Mouse (Mus musculus) embryonic facial prominence, embryonic 11.5 days (tissue): ENCODE results near the gene Grb7. TPM values are rescaled to one million over a fixed set of nuclear protein-coding genes. Genes with fewer than 3 reads are reported as not detected.

Experiments used
- ATAC-seq: fragments of 200-750 bp; cut with Nextera tagmentation; replicated peaks from 2 replicates; pipeline ENCODE4 v1.8.0; 2017; ENCODE audit warnings: low read depth; ENCODE audit not compliant: insufficient number of reproducible peaks, low FRiP score, low TSS enrichment
- DNase-seq: peaks from one replicate; pipeline ENCODE4 v3.0.0-alpha.2; 2015; ENCODE audit warnings: low spot score
- H3K27ac ChIP-seq: fragments of 300-500 bp; sonication (generic); replicated peaks from 2 replicates; pipeline ENCODE4 v1.5.1; 2014; ENCODE audit warnings: mild to moderate bottlenecking, low read depth, low read length, control low read depth
- H3K27me3 ChIP-seq: fragments of 300-500 bp; sonication (generic); 2 replicates; pipeline ENCODE4 v1.6.1; 2014; ENCODE audit warnings: mild to moderate bottlenecking, low read length, moderate library complexity, mixed read lengths; ENCODE audit not compliant: control insufficient read depth, insufficient read depth
- H3K36me3 ChIP-seq: fragments of 300-500 bp; sonication (generic); replicated peaks from 2 replicates; pipeline ENCODE4 v1.6.1; 2014; ENCODE audit warnings: low read depth, mild to moderate bottlenecking, low read length, moderate library complexity, mixed read lengths; ENCODE audit not compliant: control insufficient read depth, insufficient read depth
- H3K4me1 ChIP-seq: fragments of 300-500 bp; sonication (generic); 2 replicates; pipeline ENCODE4 v1.6.1; 2014; ENCODE audit warnings: low read length, mixed read lengths; ENCODE audit not compliant: control insufficient read depth, insufficient read depth
- H3K4me2 ChIP-seq: fragments of 300-500 bp; sonication (generic); 2 replicates; pipeline ENCODE4 v1.6.1; 2014; ENCODE audit warnings: low read depth, mild to moderate bottlenecking, control low read depth, low read length, moderate library complexity
- H3K4me3 ChIP-seq: fragments of 300-500 bp; sonication (generic); 2 replicates; pipeline ENCODE4 v1.5.1; 2014; ENCODE audit warnings: low read depth, low read length, control low read depth
- H3K9ac ChIP-seq: fragments of 300-500 bp; sonication (generic); replicated peaks from 2 replicates; pipeline ENCODE4 v1.6.1; 2014; ENCODE audit warnings: mild to moderate bottlenecking, control low read depth, low read length
- H3K9me3 ChIP-seq: fragments of 300-500 bp; sonication (generic); replicated peaks from 2 replicates; pipeline ENCODE4 v1.6.1; 2016; ENCODE audit warnings: mild to moderate bottlenecking, low read length, inconsistent platforms, mixed read lengths; ENCODE audit not compliant: control insufficient read depth
- WGBS: fragments of 180-500 bp; shearing (Covaris S2); extraction: QIAGEN DNeasy Blood & Tissue Kit; methylation state at CpG from one replicate; pipeline ENCODE4 v1.1.7; 2014; 5-methylcytosine and 5-hydroxymethylcytosine counted together
- polyA plus RNA-seq: library from polyadenylated mRNA; unstranded; fragments of >200 nt; fragmentation: Nextera tagmentation; extraction: Ambion mirVana; gene quantifications from 2 replicates; pipeline ENCODE4 v1.2.1, GENCODE M21; 2014

The Grb7 gene
- 8.1 and 8.5 TPM in 2 replicates for polyA plus RNA-seq

DNA sequence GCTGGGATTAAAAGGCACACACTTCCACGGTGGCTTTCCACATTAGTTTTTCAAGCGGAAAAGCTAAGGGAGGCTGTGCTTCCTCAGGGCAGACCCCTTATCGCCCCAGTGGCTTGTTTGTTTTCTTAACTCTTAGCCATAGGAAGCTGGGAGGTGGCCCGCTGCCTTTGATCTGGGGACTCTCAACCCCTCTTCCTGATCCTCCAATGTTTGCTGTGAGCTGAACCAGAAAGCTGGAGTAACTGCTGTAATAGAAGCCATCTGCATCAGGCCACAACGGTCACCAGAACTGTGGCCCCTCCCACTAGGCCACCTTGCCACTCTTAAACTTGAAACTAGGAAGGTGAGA is at the start of gene Grb7:
Gene Grb7 (plus strand): TSS at position 182 of the 349 bp plus-strand sequence.
- H3K4me1 ChIP-seq = no peaks in the 10 kb centered on the region; the same call in 1 of the 2 replicates
- WGBS = 4% methylated on average over 5 of the region's 5 CpGs
- peaks cover 14% of the 10 kb centered on the region for H3K27me3 ChIP-seq
- H3K4me2 ChIP-seq = 0 out of 2 replicates have a peak within 1 kb of the TSS, but pooled peaks have one; percentile 13
- peak within 1 kb of the TSS; percentile 11; the same call in 1 of the 2 replicates for H3K4me3 ChIP-seq
- H3K9me3 ChIP-seq = no peaks in the 10 kb centered on the region
- no peak within 1 kb of the TSS for H3K27ac ChIP-seq
- peak within 1 kb of the TSS; percentile 4; the same call in 1 of the 2 replicates for H3K9ac ChIP-seq
- ATAC-seq (0 out of 2 replicates have a peak, but pooled peaks have one; percentile 3), DNase-seq (peak; percentile 36)
- no peaks in the 10 kb centered on the region for H3K36me3 ChIP-seq

DNA sequence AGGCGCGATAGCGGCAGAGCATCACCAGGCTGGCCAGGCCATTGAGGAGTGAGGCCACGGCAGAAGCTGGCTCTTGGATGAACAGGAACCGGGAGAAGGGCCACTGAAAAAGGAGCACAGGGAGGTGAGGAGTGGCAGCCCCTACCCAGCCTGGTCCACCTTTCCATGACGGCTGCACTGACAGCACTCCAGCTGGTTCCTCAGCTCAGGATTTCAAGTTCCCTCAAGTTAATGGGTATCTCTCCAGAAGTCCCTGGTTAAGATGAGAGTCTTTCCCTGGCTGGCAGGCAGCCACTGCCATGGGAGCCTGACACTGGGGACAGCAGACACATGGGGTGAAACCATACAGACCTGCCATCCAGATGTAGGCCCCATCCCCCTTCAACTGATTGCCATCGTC is 48.2 kb upstream of the Grb7 start:
- Histone ChIP-seq H3K27me3 (no peaks in the 10 kb centered on the region), H3K4me2 (no peak overlapping the region), H3K4me1 (no peaks in the 10 kb centered on the region), H3K27ac (no peak overlapping the region), H3K4me3 (no peak overlapping the region), H3K36me3 (no peaks in the 10 kb centered on the region), H3K9ac (no peak overlapping the region), H3K9me3 (no peaks in the 10 kb centered on the region)
- ATAC-seq = no peak
- WGBS = 90% methylated on average over 7 of the region's 7 CpGs
- no peak for DNase-seq

DNA sequence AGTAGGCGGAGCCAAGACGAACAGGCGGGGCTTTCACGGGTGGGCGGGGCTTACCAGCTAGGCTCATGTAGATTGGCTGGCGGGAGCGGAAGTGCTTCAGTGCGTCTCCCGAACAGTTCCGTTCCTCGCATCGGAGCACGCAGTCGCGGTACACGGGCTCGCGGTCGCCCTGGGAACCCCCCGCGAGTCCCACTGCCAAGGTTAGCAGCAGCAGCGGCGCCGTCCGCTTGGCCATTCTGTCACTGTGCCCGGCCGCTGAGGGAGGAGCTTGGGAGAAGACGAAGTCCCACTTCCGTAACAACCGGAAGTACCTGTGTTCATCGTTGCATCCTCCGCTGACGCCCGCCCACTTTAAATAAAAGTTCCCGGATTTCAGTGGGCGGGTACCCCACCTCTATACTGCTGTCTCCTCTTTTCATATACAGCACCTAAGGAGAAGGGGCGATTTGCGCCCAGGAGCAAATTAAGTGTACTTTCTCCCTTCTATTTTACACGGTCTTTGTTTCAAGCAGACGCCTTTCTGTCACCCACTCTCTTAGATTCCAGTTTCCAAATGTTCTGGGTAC is 46.0 kb upstream of the Grb7 start, which contains the start of gene Pgap3:
Gene Pgap3 (minus strand): TSS at position 330 of the 566 bp plus-strand sequence.
- H3K4me1 ChIP-seq = no peaks in the 10 kb centered on the region
- peak within 1 kb of the TSS; percentile 58 for H3K4me3 ChIP-seq
- peak; percentile 77 for ATAC-seq
- H3K27ac ChIP-seq = peak within 1 kb of the TSS; percentile 90
- peak within 1 kb of the TSS; percentile 80 for H3K9ac ChIP-seq
- H3K9me3 ChIP-seq = no peaks in the 10 kb centered on the region
- WGBS = under 1% methylated on average over 40 of the region's 40 CpGs
- H3K4me2 ChIP-seq = peak within 1 kb of the TSS; percentile 59
- no peaks in the 10 kb centered on the region for H3K27me3 ChIP-seq
- no peaks in the 10 kb centered on the region for H3K36me3 ChIP-seq
- DNase-seq = peak; percentile 94

DNA sequence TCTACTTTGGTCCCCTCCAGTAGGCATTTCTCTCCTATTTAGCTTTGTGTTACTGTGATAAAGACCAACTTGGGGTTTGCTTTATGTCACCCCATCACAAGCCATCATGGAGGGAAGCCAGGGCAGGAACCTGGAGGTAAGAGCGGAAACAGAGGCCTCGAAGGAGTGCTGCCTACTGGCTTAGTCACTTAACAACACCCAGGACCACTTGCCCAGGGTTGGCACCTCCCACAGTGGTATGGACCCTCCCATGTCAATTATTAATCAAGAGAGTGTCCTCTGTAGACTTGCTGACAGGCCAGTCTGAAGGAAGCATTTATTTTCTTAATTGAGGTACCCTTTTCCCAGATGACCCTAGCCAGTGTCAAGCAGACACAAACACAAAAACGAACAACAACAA is 45.4 kb upstream of the Grb7 start:
- no peak overlapping the region for H3K27ac ChIP-seq
- peak overlapping the region; percentile 80 for H3K9ac ChIP-seq
- H3K4me1 ChIP-seq = no peaks in the 10 kb centered on the region
- H3K27me3 ChIP-seq = no peaks in the 10 kb centered on the region
- WGBS = 53% methylated on average over 3 of the region's 3 CpGs
- peak overlapping the region; percentile 59 for H3K4me2 ChIP-seq
- no peaks in the 10 kb centered on the region for H3K9me3 ChIP-seq
- H3K36me3 ChIP-seq = no peaks in the 10 kb centered on the region
- ATAC-seq (no peak), DNase-seq (no peak)
- H3K4me3 ChIP-seq = peak overlapping the region; percentile 58

DNA sequence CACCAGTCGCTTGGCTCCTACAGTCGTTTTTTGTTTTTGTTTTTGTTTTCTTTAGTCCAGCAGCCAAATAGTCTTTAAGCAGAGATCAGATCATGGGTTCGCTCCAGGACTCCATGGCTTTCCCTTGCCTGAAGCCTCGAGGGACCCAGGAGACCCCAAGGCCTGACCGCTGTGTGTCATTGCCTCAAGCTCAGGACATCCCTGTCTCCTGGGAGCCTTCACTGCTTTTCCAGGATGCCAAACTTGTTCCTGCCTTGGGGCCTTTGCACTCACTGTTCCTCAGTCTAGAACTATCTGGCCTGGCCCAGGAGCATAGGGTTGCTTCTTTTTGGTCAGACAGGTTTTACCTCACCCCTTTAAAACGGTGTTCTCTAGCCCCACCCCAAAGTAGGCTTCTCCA is 39.6 kb upstream of the Grb7 start:
- H3K36me3 ChIP-seq = no peaks in the 10 kb centered on the region
- no peaks in the 10 kb centered on the region; the same call in 1 of the 2 replicates for H3K4me1 ChIP-seq
- H3K4me3 ChIP-seq = no peak overlapping the region
- no peak for ATAC-seq
- 66% methylated on average over 6 of the region's 6 CpGs for WGBS
- H3K27me3 ChIP-seq = no peaks in the 10 kb centered on the region
- H3K9me3 ChIP-seq = no peaks in the 10 kb centered on the region
- H3K4me2 ChIP-seq = no peak overlapping the region
- no peak overlapping the region for H3K9ac ChIP-seq
- no peak overlapping the region for H3K27ac ChIP-seq
- no peak for DNase-seq

DNA sequence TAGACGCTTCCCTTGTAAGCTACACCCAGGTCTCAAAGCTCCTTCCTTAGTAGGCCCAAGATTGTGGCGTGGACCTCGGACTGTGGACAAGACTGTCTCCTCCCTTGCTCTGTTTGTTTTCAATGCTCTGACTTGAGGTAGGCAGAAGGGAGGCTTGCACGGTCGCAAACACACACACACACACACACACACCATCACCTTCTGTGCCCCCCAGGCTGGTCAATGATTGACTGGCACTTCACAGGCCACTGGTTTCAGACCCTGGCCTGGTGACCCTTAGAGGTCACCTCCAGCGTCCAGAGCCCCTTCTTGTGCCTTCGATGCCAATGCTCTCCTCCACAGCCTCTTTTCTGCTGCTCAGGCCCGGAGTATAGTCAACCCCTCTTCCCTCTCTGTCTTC is 37.3 kb upstream of the Grb7 start:
- H3K27me3 ChIP-seq = no peaks in the 10 kb centered on the region
- 35% methylated on average over 8 of the region's 8 CpGs for WGBS
- H3K4me2 ChIP-seq = peak overlapping the region; percentile 27
- H3K9me3 ChIP-seq = no peaks in the 10 kb centered on the region
- H3K4me1 ChIP-seq = no peaks in the 10 kb centered on the region; the same call in 1 of the 2 replicates
- peak overlapping the region; percentile 35; the same call in 1 of the 2 replicates for H3K27ac ChIP-seq
- no peak for ATAC-seq
- no peak overlapping the region for H3K4me3 ChIP-seq
- H3K36me3 ChIP-seq = no peaks in the 10 kb centered on the region
- DNase-seq = no peak
- H3K9ac ChIP-seq = peak overlapping the region; percentile 48

DNA sequence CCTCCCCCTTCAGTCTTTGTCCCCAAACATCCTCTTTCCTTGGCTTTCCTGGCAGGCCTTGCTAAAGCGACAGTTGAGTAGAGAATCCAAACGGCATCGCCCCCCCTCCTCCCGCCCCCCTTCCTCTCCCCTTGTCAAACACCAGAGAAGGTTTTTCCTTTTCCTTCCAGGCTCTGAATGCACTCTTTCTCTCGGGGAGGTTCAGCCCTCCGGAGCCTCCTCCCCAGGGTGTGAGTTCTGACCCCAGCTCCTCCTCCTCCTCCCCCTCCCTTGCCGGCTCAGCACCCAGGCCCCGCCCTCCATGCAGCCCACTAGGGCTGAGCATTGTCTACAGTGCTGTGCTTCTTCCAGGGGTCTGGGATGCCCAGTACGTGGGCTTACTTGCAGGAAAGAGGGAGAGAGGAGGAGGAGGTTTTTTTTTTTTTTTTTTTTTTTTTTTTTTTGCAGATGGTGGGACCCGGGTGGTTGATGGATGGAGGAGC is 36.8 kb upstream of the Grb7 start:
- Histone ChIP-seq H3K4me2 (peak overlapping the region; percentile 27), H3K27ac (no peak overlapping the region), H3K36me3 (no peaks in the 10 kb centered on the region), H3K9ac (peak overlapping the region; percentile 48), H3K4me3 (no peak overlapping the region), H3K9me3 (no peaks in the 10 kb centered on the region), H3K27me3 (no peaks in the 10 kb centered on the region), H3K4me1 (no peaks in the 10 kb centered on the region; the same call in 1 of the 2 replicates)
- WGBS = 4% methylated on average over 9 of the region's 10 CpGs
- DNase-seq (peak; percentile 64), ATAC-seq (peak; percentile 69)

DNA sequence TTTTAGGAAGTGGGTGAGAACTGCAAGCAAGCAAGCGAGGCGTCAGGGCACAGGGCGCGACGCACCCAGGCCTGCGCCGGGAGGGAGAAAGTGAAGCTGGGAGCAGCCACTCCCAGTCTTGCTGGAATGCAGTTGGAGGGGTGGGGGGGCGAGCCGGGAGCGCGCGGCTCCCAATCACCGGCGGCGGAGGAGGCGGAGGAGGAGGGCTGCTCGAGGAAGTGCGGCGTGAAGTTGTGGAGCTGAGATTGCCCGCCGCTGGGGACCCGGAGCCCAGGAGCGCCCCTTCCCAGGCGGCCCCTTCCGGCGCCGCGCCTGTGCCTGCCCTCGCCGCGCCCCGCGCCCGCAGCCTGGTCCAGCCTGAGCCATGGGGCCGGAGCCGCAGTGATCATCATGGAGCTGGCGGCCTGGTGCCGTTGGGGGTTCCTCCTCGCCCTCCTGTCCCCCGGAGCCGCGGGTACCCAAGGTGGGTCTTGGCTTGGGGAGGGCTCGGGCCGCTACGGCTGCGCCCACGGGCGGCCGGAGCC is 33.9 kb upstream of the Grb7 start, which contains the start of gene Erbb2:
Gene Erbb2 (plus strand): TSS at position 198 of the 524 bp plus-strand sequence.
- Histone ChIP-seq H3K9ac (peak within 1 kb of the TSS; percentile 87), H3K4me3 (peak within 1 kb of the TSS; percentile 89), H3K4me2 (peak within 1 kb of the TSS; percentile 85), H3K36me3 (no peaks in the 10 kb centered on the region), H3K9me3 (no peaks in the 10 kb centered on the region), H3K4me1 (no peaks in the 10 kb centered on the region; the same call in 1 of the 2 replicates), H3K27me3 (no peaks in the 10 kb centered on the region), H3K27ac (peak within 1 kb of the TSS; percentile 75)
- under 1% methylated on average over 43 of the region's 49 CpGs for WGBS
- DNase-seq = peak; percentile 87
- peak; percentile 74 for ATAC-seq
